Mouse (Mus musculus): ENCODE data around the gene Ganab. TPM values are rescaled to one million over a fixed set of nuclear protein-coding genes. Genes with fewer than 3 reads are reported as not detected.

The Ganab gene
- 76.6 TPM for polyA plus RNA-seq (2014; fragmentation: Illumina TruSeq; extraction: RNeasy Lipid Tissue Mini Kit (QIAGEN cat#74804); ENCODE audit: low read depth, low replicate concordance)

DNA sequence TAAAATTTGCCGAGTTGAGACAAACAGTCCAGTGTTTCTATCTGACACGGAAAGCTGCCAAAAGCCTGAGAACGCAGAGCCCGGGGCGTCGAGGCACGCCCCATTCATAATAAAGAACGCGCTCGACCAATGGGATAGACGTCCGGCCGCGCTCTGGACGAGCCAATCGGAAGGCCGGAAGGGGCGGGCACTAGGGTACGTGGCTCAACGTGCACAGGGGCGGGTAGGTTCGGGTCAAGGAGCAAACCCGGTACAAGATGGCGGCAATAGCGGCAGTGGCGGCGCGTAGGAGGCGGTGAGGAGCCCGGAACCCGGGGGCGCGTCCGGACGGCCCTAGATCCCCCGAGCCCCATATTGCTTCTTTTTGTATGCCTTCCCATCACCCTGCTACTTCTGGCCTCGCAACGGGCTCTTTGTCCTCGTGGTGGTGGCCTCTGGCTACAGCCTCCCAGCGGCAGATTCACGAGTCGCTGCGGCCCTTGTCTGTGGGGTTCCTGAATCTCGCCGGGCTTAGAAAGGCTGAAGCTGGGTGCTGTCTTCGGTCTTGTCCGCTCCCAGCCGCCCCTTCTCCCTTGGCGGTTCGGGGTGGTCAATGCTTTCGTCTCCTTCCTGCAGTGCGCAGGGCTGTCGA lies at the start of gene Ganab:
Ganab (plus strand) TSS at position 207 of the 631 bp plus-strand sequence.

GRCm38 (mm10) chr19:8850402-8850901 lies 47.4 kb upstream of the Ganab start, which contains the start of gene Lrrn4cl:
TSS of gene Lrrn4cl (plus strand) at chr19:8850768.

DNA sequence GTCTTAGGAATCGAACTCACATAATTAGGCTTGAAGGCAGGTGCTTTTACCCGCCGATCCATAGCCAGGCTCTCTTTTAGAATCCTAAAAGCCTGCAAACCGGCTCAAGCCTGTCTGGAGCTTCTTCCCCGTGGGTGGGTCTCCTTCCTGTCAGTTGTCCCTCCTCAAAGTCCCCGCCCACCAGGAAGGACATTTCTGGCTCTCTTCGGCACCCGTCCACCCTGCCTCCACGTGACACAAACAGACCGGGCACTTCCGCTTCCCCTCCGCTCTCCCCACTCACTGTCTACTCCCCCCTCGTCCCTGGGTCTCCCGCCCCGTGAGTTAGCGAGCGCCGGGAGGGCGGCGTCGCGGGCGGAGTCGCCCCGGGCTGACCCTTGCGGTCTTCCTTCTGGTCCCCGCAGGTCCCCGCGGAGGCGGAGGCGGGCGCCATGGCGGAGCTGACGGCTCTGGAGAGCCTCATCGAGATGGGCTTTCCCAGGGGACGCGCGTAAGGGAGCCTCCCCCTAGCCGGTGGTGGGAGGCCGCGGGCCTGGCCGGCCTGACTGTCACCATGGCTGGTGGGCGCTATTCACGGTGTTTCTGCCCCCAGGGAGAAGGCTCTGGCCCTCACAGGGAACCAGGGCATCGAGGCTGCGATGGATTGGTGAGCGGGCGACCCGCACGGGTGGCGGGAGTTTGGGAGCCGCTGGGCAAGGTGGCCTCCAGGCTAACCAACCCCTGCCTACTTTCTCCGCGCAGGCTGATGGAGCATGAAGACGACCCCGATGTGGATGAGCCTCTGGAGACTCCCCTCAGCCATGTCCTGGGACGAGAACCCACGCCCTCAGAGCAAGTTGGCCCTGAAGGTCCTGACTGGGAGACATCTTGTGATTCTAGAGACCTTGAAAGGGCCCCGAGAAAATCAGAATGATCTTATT lies 26.3 kb upstream of the Ganab start, which contains the start of gene Ubxn1:
Ubxn1 (plus strand) TSS at position 230 of the 920 bp plus-strand sequence.

DNA sequence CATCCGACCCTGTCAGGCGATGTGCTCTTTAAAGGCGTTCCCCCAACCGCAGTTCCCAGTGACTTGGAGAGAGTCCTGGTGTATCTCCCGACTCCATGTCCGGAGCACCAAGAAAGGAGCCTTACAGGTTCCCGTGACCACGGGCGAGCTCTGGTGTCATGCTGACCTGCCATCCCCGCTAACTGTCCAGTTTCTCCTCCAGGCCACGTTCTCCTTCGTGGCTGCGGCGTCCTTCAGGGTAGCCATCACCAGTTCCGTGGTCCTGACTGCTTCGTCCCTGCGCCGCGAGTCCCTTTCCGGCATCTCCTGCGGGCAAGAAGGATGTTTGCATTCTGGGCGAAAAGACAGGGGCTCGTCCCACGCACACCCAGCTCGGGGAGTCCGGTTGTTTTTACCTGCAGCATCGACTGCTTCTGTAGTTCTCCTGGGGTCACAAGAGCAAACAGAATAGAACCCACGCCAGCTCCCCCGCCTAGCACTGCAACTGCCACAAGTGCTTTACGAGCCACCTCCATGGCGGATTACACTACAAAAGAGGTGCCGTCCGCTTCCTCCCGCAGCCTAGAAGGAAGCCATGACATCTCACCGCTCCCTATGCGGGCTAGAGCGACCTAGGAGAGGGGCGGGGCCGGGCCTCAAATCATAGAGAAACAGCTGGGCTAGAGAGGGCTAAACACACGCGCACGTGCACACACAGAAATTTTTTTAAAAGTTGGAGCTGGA lies 17.4 kb upstream of the Ganab start, which contains the start of gene Uqcc3:
Uqcc3 (minus strand) TSS at position 613 of the 723 bp plus-strand sequence.

GRCm38 (mm10) chr19:8883616-8884015 lies 14.3 kb upstream of the Ganab start, which contains the start of the genes Lbhd1 and Gm49403:
TSS of gene Lbhd1 (plus strand) at chr19:8883732.
TSS of gene Gm49403 (plus strand) at chr19:8883930.

GRCm38 (mm10) chr19:8888511-8889385 lies 9.1 kb upstream of the Ganab start, which contains the start of the genes 1810009A15Rik and Gm49416:
TSS of gene 1810009A15Rik (plus strand) at chr19:8888853.
TSS of gene Gm49416 (plus strand) at chr19:8888926.

DNA sequence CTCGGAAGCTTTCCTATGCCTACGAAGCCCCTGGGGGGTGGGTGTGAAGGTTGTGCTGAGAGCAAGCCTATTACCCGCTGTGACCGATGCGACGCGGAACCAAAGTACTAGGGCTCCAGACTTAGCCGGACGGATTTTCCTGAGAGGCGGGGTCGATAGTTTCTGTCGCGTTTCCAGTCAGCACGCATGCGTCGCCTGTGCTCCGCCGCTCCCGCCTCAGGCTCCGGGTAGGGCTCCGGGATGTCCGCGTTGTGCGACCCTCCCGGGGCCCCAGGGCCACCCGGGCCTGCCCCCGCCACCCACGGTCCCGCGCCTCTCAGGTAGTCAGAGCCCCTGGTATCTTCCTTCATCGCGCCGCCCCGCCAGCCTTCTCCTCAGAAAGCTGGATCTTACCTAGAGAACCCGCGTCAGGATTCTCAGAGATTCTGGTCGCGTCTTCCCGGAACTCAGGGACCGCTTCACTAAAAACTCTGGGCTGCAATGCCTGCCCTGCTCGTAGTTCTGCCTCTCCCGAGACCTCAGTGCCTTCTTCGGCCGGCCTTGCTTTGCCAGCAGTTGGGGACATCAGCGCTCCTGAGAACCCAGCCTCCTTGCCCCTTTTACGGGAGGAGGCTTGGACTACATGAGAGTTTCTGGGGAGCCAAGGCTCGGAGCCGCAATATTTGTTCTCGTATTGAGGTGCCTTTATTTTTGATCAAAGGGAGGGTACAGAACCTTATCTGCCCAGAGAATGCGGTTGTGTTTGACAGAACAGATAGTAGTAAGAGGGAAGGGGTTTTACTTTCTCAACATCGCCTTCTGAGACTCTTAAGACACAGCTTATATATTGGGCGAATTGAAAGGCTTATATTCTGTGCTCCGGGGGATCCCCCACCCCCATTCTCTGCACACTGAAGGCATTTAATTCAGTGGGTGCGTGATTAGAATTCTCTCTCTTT lies 4.8 kb upstream of the Ganab start, which contains the start of gene Ints5:
Ints5 (plus strand) TSS at position 177 of the 938 bp plus-strand sequence.

DNA sequence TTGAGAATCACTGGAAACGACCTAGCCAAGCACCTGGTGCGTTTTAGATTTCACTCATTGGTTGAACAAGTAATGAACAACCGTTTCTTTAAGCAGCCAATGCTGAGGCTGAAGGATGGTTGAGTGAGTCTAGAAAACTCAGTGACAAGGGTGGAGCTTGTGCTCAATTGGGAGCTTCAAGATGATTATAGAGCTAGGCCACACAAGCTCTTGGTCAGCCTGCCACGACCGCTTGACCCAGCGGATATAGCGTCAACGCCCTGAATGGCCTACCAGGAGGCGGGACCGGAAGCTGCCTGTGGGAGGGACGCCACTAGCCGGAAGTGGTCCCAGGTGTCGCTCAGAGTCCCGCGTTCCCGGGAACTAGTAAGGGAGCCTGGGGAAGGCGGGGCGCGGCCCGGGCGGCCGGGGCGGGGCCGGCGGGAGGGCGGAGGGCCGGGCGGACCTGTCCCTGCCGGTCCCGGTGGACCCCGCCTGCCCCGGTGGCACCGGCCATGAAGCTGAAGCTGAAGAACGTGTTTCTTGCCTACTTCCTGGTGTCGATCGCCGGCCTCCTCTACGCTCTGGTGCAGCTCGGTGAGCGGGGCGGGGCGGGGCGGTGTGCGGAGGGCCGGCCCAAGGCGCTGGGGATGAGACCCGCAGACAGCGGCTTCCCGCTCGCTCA lies 22.3 kb downstream of the Ganab start, which contains the start of gene B3gat3:
B3gat3 (plus strand) TSS at position 302 of the 664 bp plus-strand sequence.

GRCm38 (mm10) chr19:8929224-8930088 lies 31.6 kb downstream of the Ganab start, which contains the start of the genes Rom1 and Eml3:
TSS of gene Rom1 (minus strand) at chr19:8929356.
TSS of gene Eml3 (plus strand) at chr19:8929552.

GRCm38 (mm10) chr19:8941515-8942217 lies 43.8 kb downstream of the Ganab start, which contains the start of gene Mta2:
TSS of gene Mta2 (plus strand) at chr19:8941875.

GRCm38 (mm10) chr19:8953135-8954039 lies 55.5 kb downstream of the Ganab start, which contains the start of gene Tut1:
TSS of gene Tut1 (plus strand) at chr19:8953847.

Other genes with a start within 250 kb of the Ganab start
- 0.79 TPM for gene Chrm1, start 234.3 kb upstream of the Ganab start, polyA plus RNA-seq (2014; fragmentation: Illumina TruSeq; extraction: RNeasy Lipid Tissue Mini Kit (QIAGEN cat#74804); ENCODE audit: low read depth, low replicate concordance)
- 38.6 TPM for gene Slc3a2, start 174.7 kb upstream of the Ganab start, polyA plus RNA-seq (2014; fragmentation: Illumina TruSeq; extraction: RNeasy Lipid Tissue Mini Kit (QIAGEN cat#74804); ENCODE audit: low read depth, low replicate concordance)
- gene Wdr74, start 162.2 kb upstream of the Ganab start, polyA plus RNA-seq (2014; fragmentation: Illumina TruSeq; extraction: RNeasy Lipid Tissue Mini Kit (QIAGEN cat#74804); ENCODE audit: low read depth, low replicate concordance), result 12.7 TPM
- gene 1700092M07Rik, start 157.4 kb upstream of the Ganab start, polyA plus RNA-seq (2014; fragmentation: Illumina TruSeq; extraction: RNeasy Lipid Tissue Mini Kit (QIAGEN cat#74804); ENCODE audit: low read depth, low replicate concordance), result not detected
- 112 TPM for gene Stx5a, start 156.7 kb upstream of the Ganab start, polyA plus RNA-seq (2014; fragmentation: Illumina TruSeq; extraction: RNeasy Lipid Tissue Mini Kit (QIAGEN cat#74804); ENCODE audit: low read depth, low replicate concordance)
- 92.5 TPM for gene Nxf1, start 141.0 kb upstream of the Ganab start, polyA plus RNA-seq (2014; fragmentation: Illumina TruSeq; extraction: RNeasy Lipid Tissue Mini Kit (QIAGEN cat#74804); ENCODE audit: low read depth, low replicate concordance)
- gene Tmem223, start 127.1 kb upstream of the Ganab start, polyA plus RNA-seq (2014; fragmentation: Illumina TruSeq; extraction: RNeasy Lipid Tissue Mini Kit (QIAGEN cat#74804); ENCODE audit: low read depth, low replicate concordance), result 17.2 TPM
- 30.6 TPM for gene Tmem179b, start 123.6 kb upstream of the Ganab start, polyA plus RNA-seq (2014; fragmentation: Illumina TruSeq; extraction: RNeasy Lipid Tissue Mini Kit (QIAGEN cat#74804); ENCODE audit: low read depth, low replicate concordance)
- not detected for gene Taf6l, start 111.7 kb upstream of the Ganab start, polyA plus RNA-seq (2014; fragmentation: Illumina TruSeq; extraction: RNeasy Lipid Tissue Mini Kit (QIAGEN cat#74804); ENCODE audit: low read depth, low replicate concordance)
- gene Polr2g, start 99.5 kb upstream of the Ganab start, polyA plus RNA-seq (2014; fragmentation: Illumina TruSeq; extraction: RNeasy Lipid Tissue Mini Kit (QIAGEN cat#74804); ENCODE audit: low read depth, low replicate concordance), result 35.0 TPM
- gene Zbtb3, start 95.5 kb upstream of the Ganab start, polyA plus RNA-seq (2014; fragmentation: Illumina TruSeq; extraction: RNeasy Lipid Tissue Mini Kit (QIAGEN cat#74804); ENCODE audit: low read depth, low replicate concordance), result not detected
- 112 TPM for gene Ttc9c, start 78.7 kb upstream of the Ganab start, polyA plus RNA-seq (2014; fragmentation: Illumina TruSeq; extraction: RNeasy Lipid Tissue Mini Kit (QIAGEN cat#74804); ENCODE audit: low read depth, low replicate concordance)
- 195 TPM for gene Hnrnpul2, start 78.1 kb upstream of the Ganab start, polyA plus RNA-seq (2014; fragmentation: Illumina TruSeq; extraction: RNeasy Lipid Tissue Mini Kit (QIAGEN cat#74804); ENCODE audit: low read depth, low replicate concordance)
- gene AC129217.1, start 68.3 kb upstream of the Ganab start, polyA plus RNA-seq (2014; fragmentation: Illumina TruSeq; extraction: RNeasy Lipid Tissue Mini Kit (QIAGEN cat#74804); ENCODE audit: low read depth, low replicate concordance), result not detected
- 8.5 TPM for gene Bscl2, start 60.6 kb upstream of the Ganab start, polyA plus RNA-seq (2014; fragmentation: Illumina TruSeq; extraction: RNeasy Lipid Tissue Mini Kit (QIAGEN cat#74804); ENCODE audit: low read depth, low replicate concordance)
- 0.69 TPM for gene Gng3, start 58.9 kb upstream of the Ganab start, polyA plus RNA-seq (2014; fragmentation: Illumina TruSeq; extraction: RNeasy Lipid Tissue Mini Kit (QIAGEN cat#74804); ENCODE audit: low read depth, low replicate concordance)
- 3.7 TPM for gene Lrrn4cl, start 47.3 kb upstream of the Ganab start, polyA plus RNA-seq (2014; fragmentation: Illumina TruSeq; extraction: RNeasy Lipid Tissue Mini Kit (QIAGEN cat#74804); ENCODE audit: low read depth, low replicate concordance)
- gene Ubxn1, start 26.6 kb upstream of the Ganab start, polyA plus RNA-seq (2014; fragmentation: Illumina TruSeq; extraction: RNeasy Lipid Tissue Mini Kit (QIAGEN cat#74804); ENCODE audit: low read depth, low replicate concordance), result 17.3 TPM
- 2.2 TPM for gene Uqcc3, start 17.1 kb upstream of the Ganab start, polyA plus RNA-seq (2014; fragmentation: Illumina TruSeq; extraction: RNeasy Lipid Tissue Mini Kit (QIAGEN cat#74804); ENCODE audit: low read depth, low replicate concordance)
- gene Lbhd1, start 14.3 kb upstream of the Ganab start, polyA plus RNA-seq (2014; fragmentation: Illumina TruSeq; extraction: RNeasy Lipid Tissue Mini Kit (QIAGEN cat#74804); ENCODE audit: low read depth, low replicate concordance), result 37.9 TPM
- not detected for gene Gm49403, start 14.1 kb upstream of the Ganab start, polyA plus RNA-seq (2014; fragmentation: Illumina TruSeq; extraction: RNeasy Lipid Tissue Mini Kit (QIAGEN cat#74804); ENCODE audit: low read depth, low replicate concordance)
- gene 1810009A15Rik, start 9.2 kb upstream of the Ganab start, polyA plus RNA-seq (2014; fragmentation: Illumina TruSeq; extraction: RNeasy Lipid Tissue Mini Kit (QIAGEN cat#74804); ENCODE audit: low read depth, low replicate concordance), result 12.0 TPM
- gene Gm49416, start 9.1 kb upstream of the Ganab start, polyA plus RNA-seq (2014; fragmentation: Illumina TruSeq; extraction: RNeasy Lipid Tissue Mini Kit (QIAGEN cat#74804); ENCODE audit: low read depth, low replicate concordance), result not detected
- gene Ints5, start 5.1 kb upstream of the Ganab start, polyA plus RNA-seq (2014; fragmentation: Illumina TruSeq; extraction: RNeasy Lipid Tissue Mini Kit (QIAGEN cat#74804); ENCODE audit: low read depth, low replicate concordance), result 0.44 TPM
- gene B3gat3, start 22.3 kb downstream of the Ganab start, polyA plus RNA-seq (2014; fragmentation: Illumina TruSeq; extraction: RNeasy Lipid Tissue Mini Kit (QIAGEN cat#74804); ENCODE audit: low read depth, low replicate concordance), result 28.4 TPM
- gene Rom1, start 31.3 kb downstream of the Ganab start, polyA plus RNA-seq (2014; fragmentation: Illumina TruSeq; extraction: RNeasy Lipid Tissue Mini Kit (QIAGEN cat#74804); ENCODE audit: low read depth, low replicate concordance), result not detected
- 5.4 TPM for gene Eml3, start 31.5 kb downstream of the Ganab start, polyA plus RNA-seq (2014; fragmentation: Illumina TruSeq; extraction: RNeasy Lipid Tissue Mini Kit (QIAGEN cat#74804); ENCODE audit: low read depth, low replicate concordance)
- 73.4 TPM for gene Mta2, start 43.8 kb downstream of the Ganab start, polyA plus RNA-seq (2014; fragmentation: Illumina TruSeq; extraction: RNeasy Lipid Tissue Mini Kit (QIAGEN cat#74804); ENCODE audit: low read depth, low replicate concordance)
- gene Tut1, start 55.8 kb downstream of the Ganab start, polyA plus RNA-seq (2014; fragmentation: Illumina TruSeq; extraction: RNeasy Lipid Tissue Mini Kit (QIAGEN cat#74804); ENCODE audit: low read depth, low replicate concordance), result 2.4 TPM
- 81.4 TPM for gene Eef1g, start 69.0 kb downstream of the Ganab start, polyA plus RNA-seq (2014; fragmentation: Illumina TruSeq; extraction: RNeasy Lipid Tissue Mini Kit (QIAGEN cat#74804); ENCODE audit: low read depth, low replicate concordance)
- gene Ahnak, start 91.2 kb downstream of the Ganab start, polyA plus RNA-seq (2014; fragmentation: Illumina TruSeq; extraction: RNeasy Lipid Tissue Mini Kit (QIAGEN cat#74804); ENCODE audit: low read depth, low replicate concordance), result 158 TPM
- not detected for gene Scgb1a1, start 189.9 kb downstream of the Ganab start, polyA plus RNA-seq (2014; fragmentation: Illumina TruSeq; extraction: RNeasy Lipid Tissue Mini Kit (QIAGEN cat#74804); ENCODE audit: low read depth, low replicate concordance)
- gene Asrgl1, start 237.6 kb downstream of the Ganab start, polyA plus RNA-seq (2014; fragmentation: Illumina TruSeq; extraction: RNeasy Lipid Tissue Mini Kit (QIAGEN cat#74804); ENCODE audit: low read depth, low replicate concordance), result 3.9 TPM

Data from sigmoid colon, adult 10 weeks (tissue).